Mouse (Mus musculus) forebrain, embryonic 13.5 days (tissue): ENCODE measurements around the gene Cyfip2. TPM values are rescaled to one million over a fixed set of nuclear protein-coding genes. Genes with fewer than 3 reads are reported as not detected.

ENCODE experiments used
- ATAC-seq: fragments of 200-750 bp; cut with Nextera tagmentation; 2 replicates; pipeline ENCODE4 v1.8.0; 2017
- H3K27ac ChIP-seq: fragments of 300-500 bp; sonication (generic); 2 replicates; pipeline ENCODE4 v1.5.1; 2015; ENCODE audit warnings: inconsistent platforms, mild to moderate bottlenecking, moderate library complexity
- H3K27me3 ChIP-seq: fragments of 300-500 bp; sonication (generic); 2 replicates; pipeline ENCODE4 v1.6.1; 2015; ENCODE audit warnings: mild to moderate bottlenecking, inconsistent platforms
- H3K36me3 ChIP-seq: fragments of 300-500 bp; sonication (generic); 2 replicates; pipeline ENCODE4 v1.6.1; 2015; ENCODE audit warnings: mild to moderate bottlenecking, inconsistent platforms; ENCODE audit not compliant: poor library complexity, severe bottlenecking
- H3K4me1 ChIP-seq: fragments of 300-500 bp; sonication (generic); 2 replicates; pipeline ENCODE4 v1.6.1; 2015; ENCODE audit warnings: inconsistent platforms
- H3K4me2 ChIP-seq: fragments of 300-500 bp; sonication (generic); 2 replicates; pipeline ENCODE4 v1.6.1; 2015; ENCODE audit warnings: inconsistent platforms, mild to moderate bottlenecking, moderate library complexity
- H3K4me3 ChIP-seq: fragments of 300-500 bp; sonication (generic); 2 replicates; pipeline ENCODE4 v1.5.1; 2015; ENCODE audit warnings: mild to moderate bottlenecking, inconsistent platforms
- H3K9ac ChIP-seq: fragments of 300-500 bp; sonication (generic); 2 replicates; pipeline ENCODE4 v1.6.1; 2015; ENCODE audit warnings: mild to moderate bottlenecking, inconsistent platforms
- H3K9me3 ChIP-seq: fragments of 300-500 bp; sonication (generic); replicated peaks from 2 replicates; pipeline ENCODE4 v1.6.1; 2016; ENCODE audit warnings: inconsistent platforms
- WGBS: fragments of 180-500 bp; shearing (Covaris S2); methylation state at CpG from one replicate; pipeline ENCODE4 v1.1.7; 2015; 5-methylcytosine and 5-hydroxymethylcytosine counted together
- polyA plus RNA-seq: library from polyadenylated mRNA; unstranded; fragments of >200 nt; fragmentation: Nextera tagmentation; extraction: Ambion mirVana; gene quantifications from 2 replicates; pipeline ENCODE4 v1.2.1, GENCODE M21; 2015

Cyfip2 gene
- polyA plus RNA-seq, 1 experiment from 2014 or later, result 55.9 TPM

DNA sequence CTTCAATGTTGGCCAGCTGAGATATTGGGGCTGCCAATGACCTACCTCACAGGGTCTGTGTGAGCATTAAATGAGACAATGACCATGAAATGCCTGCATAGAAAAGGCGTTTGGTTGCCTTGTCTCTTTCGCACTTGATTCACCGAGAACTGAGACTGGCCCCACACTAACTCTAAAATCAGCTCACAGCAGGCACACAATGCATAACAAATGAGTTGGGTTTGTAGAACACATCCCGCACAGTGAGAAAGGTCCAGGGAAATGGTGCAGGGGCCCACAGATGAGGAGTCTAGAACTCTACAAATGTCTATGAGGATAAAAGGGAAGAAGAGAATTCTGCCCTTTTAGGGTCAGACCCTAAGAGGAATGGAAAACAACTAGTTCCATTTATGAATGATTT lies 23.6 kb downstream of the Cyfip2 start:
- WGBS, result 62% methylated on average over 4 of the region's 4 CpGs
- Histone ChIP-seq H3K36me3 (peaks cover 52% of the 10 kb centered on the region), H3K4me3 (no peak overlapping the region), H3K9ac (no peak overlapping the region), H3K4me2 (no peak overlapping the region), H3K4me1 (peaks cover 10% of the 10 kb centered on the region; the same call in 1 of the 2 replicates), H3K9me3 (no peaks in the 10 kb centered on the region), H3K27me3 (no peaks in the 10 kb centered on the region), H3K27ac (no peak overlapping the region)
- no peak for ATAC-seq

DNA sequence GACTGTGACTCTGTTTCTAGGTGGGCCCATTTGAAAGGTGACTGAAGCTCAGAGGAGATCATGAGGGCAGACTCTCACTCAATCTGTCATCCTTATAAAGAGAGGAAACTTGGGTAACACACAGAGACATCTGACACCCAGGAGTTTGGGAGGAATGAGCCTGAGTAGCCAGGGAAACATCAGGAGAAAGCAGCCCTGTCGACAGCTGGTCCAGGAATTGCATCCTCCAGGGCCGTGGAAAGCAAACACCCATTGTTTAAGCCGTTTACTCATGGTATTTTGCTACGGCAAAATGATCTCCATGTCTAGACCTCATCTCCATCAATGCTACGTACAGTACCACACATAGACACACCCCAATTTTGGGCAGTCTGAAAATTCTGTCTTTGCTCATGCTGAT lies 24.6 kb downstream of the Cyfip2 start:
- Histone ChIP-seq H3K4me3 (no peak overlapping the region), H3K36me3 (peaks cover 61% of the 10 kb centered on the region), H3K27ac (no peak overlapping the region; the same call in 1 of the 2 replicates), H3K4me1 (peaks cover 10% of the 10 kb centered on the region; the same call in 1 of the 2 replicates), H3K9ac (no peak overlapping the region), H3K4me2 (no peak overlapping the region), H3K9me3 (no peaks in the 10 kb centered on the region), H3K27me3 (no peaks in the 10 kb centered on the region)
- no peak for ATAC-seq
- 84% methylated on average over 5 of the region's 5 CpGs for WGBS

DNA sequence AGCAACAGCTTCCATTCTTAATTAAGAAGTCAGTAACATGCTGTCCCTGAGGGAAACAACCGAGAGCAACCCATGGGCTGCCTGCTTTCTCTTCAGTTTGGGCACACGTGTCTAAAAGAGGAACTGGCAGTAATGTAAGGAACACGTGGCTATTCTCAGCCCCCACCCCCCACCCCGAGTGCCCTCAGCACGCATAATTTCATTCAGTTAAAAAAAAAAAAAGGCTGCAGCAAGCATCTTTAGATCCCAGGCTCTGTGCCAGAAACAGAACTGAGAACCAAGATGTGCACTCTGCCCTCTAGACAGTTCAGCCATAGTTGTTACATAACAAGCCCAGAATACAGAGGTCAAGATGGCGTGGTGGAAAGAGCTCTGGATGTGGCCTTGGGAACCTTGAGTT lies 25.9 kb downstream of the Cyfip2 start:
- WGBS, result 45% methylated on average over 6 of the region's 6 CpGs
- Histone ChIP-seq H3K4me1 (peaks cover 10% of the 10 kb centered on the region; the same call in 1 of the 2 replicates), H3K9ac (no peak overlapping the region), H3K4me3 (no peak overlapping the region), H3K27me3 (no peaks in the 10 kb centered on the region), H3K36me3 (peaks cover 69% of the 10 kb centered on the region), H3K4me2 (no peak overlapping the region), H3K27ac (no peak overlapping the region), H3K9me3 (no peaks in the 10 kb centered on the region)
- ATAC-seq, result no peak

GRCm38 (mm10) chr11:46283800-46284199 lies 28.9 kb downstream of the Cyfip2 start:
- Histone ChIP-seq H3K4me2 (no peak overlapping the region), H3K4me1 (peaks cover 7% of the 10 kb centered on the region; the same call in 1 of the 2 replicates), H3K9me3 (no peaks in the 10 kb centered on the region), H3K27me3 (no peaks in the 10 kb centered on the region), H3K36me3 (peaks cover 83% of the 10 kb centered on the region), H3K4me3 (no peak overlapping the region), H3K9ac (no peak overlapping the region), H3K27ac (no peak overlapping the region)
- ATAC-seq, result no peak
- 94% methylated on average over 6 of the region's 6 CpGs for WGBS

- H3K27ac ChIP-seq, result no peak overlapping the region
- no peaks in the 10 kb centered on the region for H3K27me3 ChIP-seq
- H3K4me2 ChIP-seq, result no peak overlapping the region
- no peak overlapping the region for H3K4me3 ChIP-seq
- H3K36me3 ChIP-seq, result peaks cover 83% of the 10 kb centered on the region
- H3K9me3 ChIP-seq, result no peaks in the 10 kb centered on the region
- no peak overlapping the region for H3K9ac ChIP-seq
- no peak for ATAC-seq
- WGBS, result 93% methylated on average over 5 of the region's 5 CpGs
- peaks cover 7% of the 10 kb centered on the region; the same call in 1 of the 2 replicates for H3K4me1 ChIP-seq
Measured at GRCm38 (mm10) chr11:46282612-46283011, 30.0 kb downstream of the Cyfip2 start.

GRCm38 (mm10) chr11:46278709-46279108 lies 34.0 kb downstream of the Cyfip2 start:
- H3K36me3 ChIP-seq, result peaks cover 98% of the 10 kb centered on the region

GRCm38 (mm10) chr11:46278140-46278539 lies 34.5 kb downstream of the Cyfip2 start:
- H3K4me1 ChIP-seq, result no peaks in the 10 kb centered on the region
- H3K4me3 ChIP-seq, result no peak overlapping the region
- peaks cover 98% of the 10 kb centered on the region for H3K36me3 ChIP-seq
- no peak overlapping the region for H3K27ac ChIP-seq
- H3K4me2 ChIP-seq, result no peak overlapping the region
- H3K9me3 ChIP-seq, result no peaks in the 10 kb centered on the region
- 81% methylated on average over 5 of the region's 5 CpGs for WGBS
- H3K27me3 ChIP-seq, result no peaks in the 10 kb centered on the region
- ATAC-seq, result no peak
- H3K9ac ChIP-seq, result no peak overlapping the region

More at GRCm38 (mm10) chr11:46278709-46279108, 34.0 kb downstream of the Cyfip2 start:
- WGBS, result 92% methylated on average over 12 of the region's 12 CpGs
- Histone ChIP-seq H3K27me3 (no peaks in the 10 kb centered on the region), H3K4me2 (no peak overlapping the region), H3K4me1 (no peaks in the 10 kb centered on the region), H3K9ac (no peak overlapping the region), H3K27ac (no peak overlapping the region), H3K4me3 (no peak overlapping the region), H3K9me3 (no peaks in the 10 kb centered on the region)
- no peak for ATAC-seq

- H3K9me3 ChIP-seq, result no peaks in the 10 kb centered on the region
- no peak overlapping the region for H3K4me2 ChIP-seq
- 44% methylated on average over 5 of the region's 5 CpGs for WGBS
Measured at GRCm38 (mm10) chr11:46276778-46277177, 35.9 kb downstream of the Cyfip2 start.

DNA sequence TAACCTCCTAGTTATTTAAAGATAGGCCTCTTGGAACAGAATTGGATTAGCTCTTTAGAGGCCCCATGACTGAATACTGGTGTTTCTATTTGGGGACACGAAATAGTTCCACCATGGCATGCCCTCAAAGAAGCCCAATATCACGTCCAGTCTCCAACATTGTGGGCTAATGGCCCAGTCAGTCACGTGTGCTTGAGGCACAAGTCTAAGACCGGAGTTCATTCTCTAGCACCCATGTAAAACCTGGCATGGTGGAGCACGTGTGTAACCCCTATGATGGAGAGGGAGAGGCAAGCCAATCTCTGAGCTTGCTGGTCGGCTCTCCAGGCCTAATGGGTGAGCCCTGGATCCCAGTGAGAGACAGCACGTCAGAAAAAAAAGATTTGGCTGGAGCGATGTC lies 36.5 kb downstream of the Cyfip2 start:
- no peak overlapping the region for H3K9ac ChIP-seq
- ATAC-seq, result no peak
- no peaks in the 10 kb centered on the region for H3K9me3 ChIP-seq
- no peaks in the 10 kb centered on the region for H3K27me3 ChIP-seq
- peaks cover 94% of the 10 kb centered on the region for H3K36me3 ChIP-seq
- no peak overlapping the region for H3K4me3 ChIP-seq
- no peak overlapping the region for H3K27ac ChIP-seq
- WGBS, result 91% methylated on average over 8 of the region's 8 CpGs
- H3K4me2 ChIP-seq, result no peak overlapping the region
- no peaks in the 10 kb centered on the region for H3K4me1 ChIP-seq

More at GRCm38 (mm10) chr11:46276778-46277177, 35.9 kb downstream of the Cyfip2 start:
- Histone ChIP-seq H3K27ac (no peak overlapping the region), H3K27me3 (no peaks in the 10 kb centered on the region), H3K4me3 (no peak overlapping the region), H3K36me3 (peaks cover 98% of the 10 kb centered on the region), H3K9ac (no peak overlapping the region), H3K4me1 (no peaks in the 10 kb centered on the region)
- no peak for ATAC-seq

GRCm38 (mm10) chr11:46275302-46275701 lies 37.4 kb downstream of the Cyfip2 start:
- H3K27me3 ChIP-seq, result no peaks in the 10 kb centered on the region
- H3K27ac ChIP-seq, result no peak overlapping the region
- no peak overlapping the region for H3K4me2 ChIP-seq
- 6% methylated on average over 6 of the region's 6 CpGs for WGBS
- peak; percentile 89 for ATAC-seq
- no peaks in the 10 kb centered on the region for H3K4me1 ChIP-seq
- H3K4me3 ChIP-seq, result no peak overlapping the region
- H3K9ac ChIP-seq, result no peak overlapping the region
- no peaks in the 10 kb centered on the region for H3K9me3 ChIP-seq
- H3K36me3 ChIP-seq, result peaks cover 91% of the 10 kb centered on the region

- H3K4me3 ChIP-seq, result no peak overlapping the region
- no peaks in the 10 kb centered on the region for H3K4me1 ChIP-seq
- H3K36me3 ChIP-seq, result peaks cover 89% of the 10 kb centered on the region
- H3K9me3 ChIP-seq, result no peaks in the 10 kb centered on the region
- H3K27ac ChIP-seq, result no peak overlapping the region
- WGBS, result 98% methylated on average over 3 of the region's 3 CpGs
- no peak overlapping the region for H3K9ac ChIP-seq
- ATAC-seq, result no peak
- no peaks in the 10 kb centered on the region for H3K27me3 ChIP-seq
- H3K4me2 ChIP-seq, result no peak overlapping the region
Measured at GRCm38 (mm10) chr11:46273969-46274368, 38.7 kb downstream of the Cyfip2 start.

DNA sequence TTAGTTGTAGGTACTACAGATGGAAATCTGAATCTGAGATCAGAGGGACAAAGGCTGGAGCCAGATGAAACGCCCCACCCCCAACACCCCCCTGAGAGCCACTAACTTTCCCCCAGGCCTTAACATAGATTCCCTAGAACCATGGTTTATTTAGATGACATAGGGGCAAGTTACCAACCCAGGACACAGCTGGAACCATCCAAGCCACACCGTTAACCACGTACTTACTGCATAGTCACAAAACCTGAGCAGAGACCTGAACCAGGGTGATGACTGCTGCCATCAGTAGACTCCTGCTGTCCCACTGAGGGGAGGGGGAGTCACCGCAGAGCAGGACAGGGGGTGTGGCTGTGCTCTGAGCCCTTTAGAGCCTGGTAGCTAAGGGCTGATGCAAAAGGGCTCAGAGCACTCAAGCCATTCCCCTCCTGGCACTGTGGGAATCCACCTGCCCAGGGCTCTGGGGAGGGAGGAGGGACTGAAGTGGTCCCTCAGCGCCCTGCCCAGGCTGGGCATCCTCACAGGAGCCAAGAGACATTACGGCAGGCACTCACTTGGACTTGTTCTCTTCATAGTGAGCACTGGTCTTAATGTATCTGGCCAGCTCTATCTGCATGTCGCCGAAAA lies 40.5 kb downstream of the Cyfip2 start:
- Histone ChIP-seq H3K4me3 (no peak overlapping the region), H3K4me1 (no peaks in the 10 kb centered on the region), H3K27me3 (no peaks in the 10 kb centered on the region), H3K4me2 (no peak overlapping the region), H3K36me3 (peaks cover 80% of the 10 kb centered on the region), H3K9me3 (no peaks in the 10 kb centered on the region), H3K9ac (no peak overlapping the region), H3K27ac (no peak overlapping the region)
- 69% methylated on average over 8 of the region's 8 CpGs for WGBS
- no peak for ATAC-seq

DNA sequence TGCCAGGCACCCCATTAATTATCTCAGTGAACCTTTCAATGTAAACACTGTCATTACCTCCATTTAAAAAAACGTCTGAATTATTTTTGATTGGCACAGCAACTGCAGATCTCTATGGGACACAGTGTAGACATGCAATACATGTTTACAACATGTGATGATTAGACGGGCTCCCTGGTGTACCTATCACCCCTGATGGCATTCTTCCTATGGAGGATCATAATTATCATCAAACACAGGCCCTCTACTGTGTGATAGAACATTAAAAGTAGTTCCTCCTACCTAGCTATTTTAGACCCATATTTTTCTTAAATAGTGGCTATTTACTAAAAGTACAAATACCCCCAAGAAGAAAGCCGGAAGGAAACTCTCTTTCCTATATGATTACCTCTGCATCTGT lies 42.8 kb downstream of the Cyfip2 start:
- WGBS, result 66% methylated on average over 3 of the region's 3 CpGs
- H3K9ac ChIP-seq, result no peak overlapping the region
- no peak overlapping the region for H3K4me3 ChIP-seq
- H3K4me1 ChIP-seq, result no peaks in the 10 kb centered on the region
- H3K36me3 ChIP-seq, result peaks cover 79% of the 10 kb centered on the region
- H3K9me3 ChIP-seq, result no peaks in the 10 kb centered on the region
- ATAC-seq, result no peak
- H3K27ac ChIP-seq, result no peak overlapping the region
- no peaks in the 10 kb centered on the region for H3K27me3 ChIP-seq
- H3K4me2 ChIP-seq, result no peak overlapping the region
